Mouse (Mus musculus) gastrocnemius, adult 2 months (tissue): ENCODE measurements at regions not wholly inside any gene's neighbourhood (a gene's known extent, or its start where the extent isn't known, plus 50 kb on each side); places are given as distances from the start of the nearest gene placed in this dataset.

ENCODE experiments used
- DNase-seq: peaks from one replicate; pipeline ENCODE4 v3.0.0; 2022
- H3K27ac ChIP-seq: fragments of 200-600 bp; 2 replicates; pipeline ENCODE4 v1.8.1; 2022; ENCODE audit warnings: mild to moderate bottlenecking
- H3K4me3 ChIP-seq: fragments of 200-600 bp; 2 replicates; pipeline ENCODE4 v1.8.1; 2022; ENCODE audit warnings: mild to moderate bottlenecking, moderate library complexity
- CTCF ChIP-seq: fragments of 200-600 bp; IDR thresholded peaks from 2 replicates; pipeline ENCODE4 v1.8.1; 2022; ENCODE audit warnings: antibody characterized with exemption, mild to moderate bottlenecking, moderate library complexity
- intact Hi-C: fragments of 180-260 bp; cut with DNase I; formaldehyde crosslinking; loops from one replicate; pipeline ENCODE4 v1.15.1; 2025

- no peak overlapping the region for H3K27ac ChIP-seq
- intact Hi-C loops: no loop called here
- no peak overlapping the region for H3K4me3 ChIP-seq
- TF ChIP-seq CTCF: no peak
- DNase-seq: no peak
Measured at GRCm38 (mm10) chr12:12840661-12841384, 100.9 kb downstream of the Mycn start.

GRCm38 (mm10) chr12:12837775-12838174 lies 103.9 kb downstream of the Mycn start:
- no peak overlapping the region for H3K27ac ChIP-seq
- intact Hi-C loops: no loop called here
- no peak for DNase-seq
- H3K4me3 ChIP-seq: no peak overlapping the region
- no peak for TF ChIP-seq CTCF

- no peak overlapping the region for H3K27ac ChIP-seq
- no peak overlapping the region for H3K4me3 ChIP-seq
- intact Hi-C loops: no loop called here
- TF ChIP-seq CTCF: no peak
- no peak for DNase-seq
Measured at GRCm38 (mm10) chr12:12827821-12828641, 113.7 kb downstream of the Mycn start.

- TF ChIP-seq CTCF: no peak
- intact Hi-C loops: no loop called here
- Histone ChIP-seq H3K27ac (no peak overlapping the region), H3K4me3 (no peak overlapping the region)
- DNase-seq: no peak
Measured at GRCm38 (mm10) chr12:12827379-12827778, 114.3 kb downstream of the Mycn start.

- no peak overlapping the region for H3K27ac ChIP-seq
- intact Hi-C loops: no loop called here
- no peak overlapping the region for H3K4me3 ChIP-seq
- DNase-seq: no peak
- TF ChIP-seq CTCF: no peak
Measured at GRCm38 (mm10) chr12:12826431-12826830, 115.3 kb downstream of the Mycn start.

- no peak for DNase-seq
- Histone ChIP-seq H3K27ac (no peak overlapping the region), H3K4me3 (no peak overlapping the region)
- no peak for TF ChIP-seq CTCF
- intact Hi-C loops: no loop called here
Measured at GRCm38 (mm10) chr12:12825842-12826241, 115.9 kb downstream of the Mycn start.

- TF ChIP-seq CTCF: no peak
- intact Hi-C loops: no loop called here
- no peak overlapping the region for H3K27ac ChIP-seq
- H3K4me3 ChIP-seq: no peak overlapping the region
- DNase-seq: no peak
Measured at GRCm38 (mm10) chr12:12821473-12821872, 120.2 kb downstream of the Mycn start.

- no peak overlapping the region for H3K27ac ChIP-seq
- TF ChIP-seq CTCF: no peak
- intact Hi-C loops: no loop called here
- DNase-seq: no peak
- H3K4me3 ChIP-seq: no peak overlapping the region
Measured at GRCm38 (mm10) chr12:12820668-12821351, 120.9 kb downstream of the Mycn start.

- no peak for TF ChIP-seq CTCF
- H3K4me3 ChIP-seq: no peak overlapping the region
- DNase-seq: no peak
- no peak overlapping the region for H3K27ac ChIP-seq
- intact Hi-C loops: loop anchor here (10.0 kb wide), 1 partner anchor 85 kb away; no protein-coding TSS in a partner anchor
Measured at GRCm38 (mm10) chr12:12819746-12820145, 122.0 kb downstream of the Mycn start.

- intact Hi-C loops: loop anchor here (10.0 kb wide), 1 partner anchor 90 kb away; no protein-coding TSS in a partner anchor
- no peak for TF ChIP-seq CTCF
- Histone ChIP-seq H3K27ac (no peak overlapping the region), H3K4me3 (no peak overlapping the region)
- DNase-seq: no peak
Measured at GRCm38 (mm10) chr12:12814693-12815092, 127.0 kb downstream of the Mycn start.

GRCm38 (mm10) chr12:12812873-12813272 lies 128.8 kb downstream of the Mycn start:
- no peak overlapping the region for H3K4me3 ChIP-seq
- no peak for TF ChIP-seq CTCF
- DNase-seq: no peak
- intact Hi-C loops: loop anchor here (10.0 kb wide), 1 partner anchor 92 kb away; no protein-coding TSS in a partner anchor
- no peak overlapping the region for H3K27ac ChIP-seq

- no peak overlapping the region for H3K4me3 ChIP-seq
- DNase-seq: no peak
- no peak for TF ChIP-seq CTCF
- intact Hi-C loops: loop anchor here (10.0 kb wide), 1 partner anchor 94 kb away; no protein-coding TSS in a partner anchor
- H3K27ac ChIP-seq: no peak overlapping the region; the same call in 1 of the 2 replicates
Measured at GRCm38 (mm10) chr12:12810943-12811342, 130.8 kb downstream of the Mycn start.
